Mouse (Mus musculus) midbrain, embryonic 16.5 days (tissue): Measurements from ENCODE around the gene Cyp4f17. TPM values are rescaled to one million over a fixed set of nuclear protein-coding genes. Genes with fewer than 3 reads are reported as not detected.
"Not testable (repeated sequence)": the region's sequence is repeated elsewhere in the genome, so short reads cannot be mapped to it uniquely, and the experiment has no call there.

ENCODE experiments used
- ATAC-seq: fragments of 200-750 bp; cut with Nextera tagmentation; 2 replicates; pipeline ENCODE4 v1.8.0; 2017; ENCODE audit warnings: moderate TSS enrichment
- H3K27ac ChIP-seq: fragments of 300-500 bp; sonication (generic); 2 replicates; pipeline ENCODE4 v1.5.1; 2014; ENCODE audit warnings: mild to moderate bottlenecking, low read length, mixed read lengths
- H3K27me3 ChIP-seq: fragments of 300-500 bp; sonication (generic); 2 replicates; pipeline ENCODE4 v1.6.1; 2014; ENCODE audit warnings: low read depth, low read length, mixed read lengths; ENCODE audit not compliant: control insufficient read depth, insufficient read depth
- H3K36me3 ChIP-seq: fragments of 300-500 bp; sonication (generic); 2 replicates; pipeline ENCODE4 v1.6.1; 2014; ENCODE audit warnings: mild to moderate bottlenecking, low read length, moderate library complexity, mixed read lengths; ENCODE audit not compliant: control insufficient read depth, insufficient read depth
- H3K4me1 ChIP-seq: fragments of 300-500 bp; sonication (generic); 2 replicates; pipeline ENCODE4 v1.6.1; 2014; ENCODE audit warnings: mild to moderate bottlenecking, low read length, mixed read lengths; ENCODE audit not compliant: control insufficient read depth, insufficient read depth
- H3K4me2 ChIP-seq: fragments of 300-500 bp; sonication (generic); 2 replicates; pipeline ENCODE4 v1.6.1; 2014; ENCODE audit warnings: mild to moderate bottlenecking, low read length, mixed read lengths
- H3K4me3 ChIP-seq: fragments of 300-500 bp; sonication (generic); 2 replicates; pipeline ENCODE4 v1.5.1; 2014; ENCODE audit warnings: low read depth, mild to moderate bottlenecking, low read length, moderate library complexity, mixed read lengths
- H3K9ac ChIP-seq: fragments of 300-500 bp; sonication (generic); 2 replicates; pipeline ENCODE4 v1.6.1; 2014; ENCODE audit warnings: low read depth, low read length, mixed read lengths
- H3K9me3 ChIP-seq: fragments of 300-500 bp; sonication (generic); replicated peaks from 2 replicates; pipeline ENCODE4 v1.6.1; 2014; ENCODE audit warnings: mild to moderate bottlenecking, low read length, mixed read lengths; ENCODE audit not compliant: control insufficient read depth, poor library complexity, severe bottlenecking
- WGBS: fragments of 180-500 bp; shearing (Covaris S2); extraction: QIAGEN DNeasy Blood & Tissue Kit; methylation state at CpG from one replicate; pipeline ENCODE4 v1.1.7; 2014; 5-methylcytosine and 5-hydroxymethylcytosine counted together
- polyA plus RNA-seq: library from polyadenylated mRNA; unstranded; fragments of >200 nt; fragmentation: Nextera tagmentation; extraction: Ambion mirVana; gene quantifications from 2 replicates; pipeline ENCODE4 v1.2.1, GENCODE M21; 2015

The Cyp4f17 gene
- polyA plus RNA-seq, 1 experiment from 2014 or later, result 15.7 TPM

DNA sequence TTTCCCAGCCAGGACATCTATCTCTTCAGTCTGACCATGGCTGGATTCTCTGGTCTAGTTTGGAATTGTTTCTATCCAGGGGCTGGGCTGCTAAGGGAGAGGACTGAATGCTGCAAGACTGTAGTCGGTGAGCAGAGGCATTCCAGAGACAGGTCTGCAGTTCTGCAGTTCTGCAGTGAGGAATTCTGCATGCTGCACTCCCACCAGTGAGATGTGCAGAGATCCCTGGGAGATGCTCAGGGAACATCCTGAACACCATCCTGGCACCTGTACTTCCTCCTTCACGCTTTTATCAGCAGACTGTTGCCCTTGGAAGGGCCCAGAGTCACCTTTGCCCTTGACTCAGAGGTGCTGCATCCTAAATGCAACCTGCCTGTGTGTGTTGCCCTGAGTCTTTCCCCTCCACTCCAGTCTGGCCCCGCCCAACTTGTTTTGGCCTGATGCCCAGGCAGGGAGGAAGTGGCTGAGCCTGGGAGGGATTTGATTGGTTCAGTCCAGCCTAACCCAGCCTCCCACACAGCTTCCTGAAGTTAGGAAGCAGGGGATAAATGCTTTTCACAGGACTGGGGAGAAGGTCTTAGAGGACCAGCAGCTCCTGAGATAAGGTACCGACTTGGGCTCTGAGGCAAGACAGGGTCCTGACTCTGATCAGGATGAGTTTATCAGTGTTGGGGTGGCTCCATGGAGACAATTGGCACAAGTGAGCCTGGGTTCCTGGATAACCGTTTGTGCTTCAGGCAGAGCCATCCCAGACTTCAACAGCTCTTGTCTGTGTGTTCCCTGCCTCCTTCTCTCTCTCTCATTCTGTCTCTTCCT lies 30.4 kb downstream of the Cyp4f17 start, which contains the start of gene Cyp4f16:
Gene Cyp4f16 (plus strand): TSS at position 508 of the 816 bp plus-strand sequence.
- not testable (repeated sequence) for H3K4me1 ChIP-seq, H3K36me3 ChIP-seq, H3K9me3 ChIP-seq, H3K27me3 ChIP-seq
- Histone ChIP-seq H3K27ac (0 out of 2 replicates have a peak within 1 kb of the TSS, but pooled peaks have one; percentile 41), H3K9ac (peak within 1 kb of the TSS; percentile 55), H3K4me3 (peak within 1 kb of the TSS; percentile 40), H3K4me2 (peak within 1 kb of the TSS; percentile 60)
- peak; percentile 86 for ATAC-seq
- WGBS, result 15% methylated on average over 5 of the region's 5 CpGs

GRCm38 (mm10) chr17:32536867-32537250 lies 31.0 kb downstream of the Cyp4f17 start:
- H3K4me3 ChIP-seq, result peak overlapping the region; percentile 40
- no peak for ATAC-seq
- H3K36me3 ChIP-seq, result no peaks in the 10 kb centered on the region
- peak overlapping the region; percentile 60 for H3K4me2 ChIP-seq
- H3K27me3 ChIP-seq, result no peaks in the 10 kb centered on the region
- H3K4me1 ChIP-seq, result peaks cover 7% of the 10 kb centered on the region; the same call in 1 of the 2 replicates
- peak overlapping the region; percentile 55 for H3K9ac ChIP-seq
- no peaks in the 10 kb centered on the region for H3K9me3 ChIP-seq
- 68% methylated on average over 5 of the region's 5 CpGs for WGBS
- H3K27ac ChIP-seq, result no peak overlapping the region

- H3K27ac ChIP-seq, H3K27me3 ChIP-seq, ATAC-seq, H3K9me3 ChIP-seq, H3K4me3 ChIP-seq, H3K4me2 ChIP-seq, H3K4me1 ChIP-seq, H3K36me3 ChIP-seq, H3K9ac ChIP-seq: not testable (repeated sequence)
- 93% methylated on average over 5 of the region's 5 CpGs for WGBS
These were observed 38.9 kb downstream of the Cyp4f17 start for GRCm38 (mm10) chr17:32544792-32545191.

DNA sequence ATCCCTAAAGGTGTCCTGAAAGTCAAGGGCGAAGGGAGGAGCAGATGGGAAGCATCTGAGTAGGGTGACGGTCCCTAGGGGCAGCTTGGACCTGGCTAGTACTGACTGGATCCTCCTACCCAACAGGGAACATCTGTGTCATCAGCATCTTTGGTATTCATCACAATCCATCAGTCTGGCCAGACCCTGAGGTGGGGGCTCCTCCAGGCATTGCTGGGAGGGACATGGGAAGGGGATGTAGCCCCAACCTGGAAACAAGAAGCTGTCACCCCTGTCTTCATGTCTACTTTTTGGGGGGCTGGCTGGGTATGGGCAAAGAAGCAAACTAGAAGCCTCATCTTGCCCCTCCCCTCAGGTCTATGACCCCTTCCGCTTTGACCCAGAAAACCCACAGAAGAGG lies 44.5 kb downstream of the Cyp4f17 start:
- H3K9me3 ChIP-seq, H3K27me3 ChIP-seq, H3K36me3 ChIP-seq, H3K27ac ChIP-seq, H3K4me1 ChIP-seq: not testable (repeated sequence)
- ATAC-seq, result peak; percentile 41
- H3K9ac ChIP-seq, result peak overlapping the region; percentile 58
- H3K4me2 ChIP-seq, result peak overlapping the region; percentile 54
- peak overlapping the region; percentile 33 for H3K4me3 ChIP-seq
- WGBS, result 97% methylated on average over 3 of the region's 3 CpGs

- Histone ChIP-seq H3K9me3 (no peaks in the 10 kb centered on the region), H3K4me1 (peaks cover 3% of the 10 kb centered on the region; the same call in 1 of the 2 replicates), H3K27ac (0 out of 2 replicates have a peak overlapping the region, but pooled peaks have one; percentile 20), H3K4me3 (peak overlapping the region; percentile 33), H3K9ac (peak overlapping the region; percentile 58), H3K27me3 (no peaks in the 10 kb centered on the region), H3K36me3 (no peaks in the 10 kb centered on the region), H3K4me2 (peak overlapping the region; percentile 54)
- peak; percentile 97 for ATAC-seq
- 11% methylated on average over 20 of the region's 20 CpGs for WGBS
These were observed 45.3 kb downstream of the Cyp4f17 start for GRCm38 (mm10) chr17:32550900-32551770.

- H3K9ac ChIP-seq, ATAC-seq, H3K27ac ChIP-seq, H3K4me3 ChIP-seq, H3K4me2 ChIP-seq, H3K4me1 ChIP-seq, H3K9me3 ChIP-seq, H3K36me3 ChIP-seq, H3K27me3 ChIP-seq: not testable (repeated sequence)
- 53% methylated on average over 1 of the region's 1 CpGs for WGBS
These were observed 47.2 kb downstream of the Cyp4f17 start for GRCm38 (mm10) chr17:32553016-32553415.

DNA sequence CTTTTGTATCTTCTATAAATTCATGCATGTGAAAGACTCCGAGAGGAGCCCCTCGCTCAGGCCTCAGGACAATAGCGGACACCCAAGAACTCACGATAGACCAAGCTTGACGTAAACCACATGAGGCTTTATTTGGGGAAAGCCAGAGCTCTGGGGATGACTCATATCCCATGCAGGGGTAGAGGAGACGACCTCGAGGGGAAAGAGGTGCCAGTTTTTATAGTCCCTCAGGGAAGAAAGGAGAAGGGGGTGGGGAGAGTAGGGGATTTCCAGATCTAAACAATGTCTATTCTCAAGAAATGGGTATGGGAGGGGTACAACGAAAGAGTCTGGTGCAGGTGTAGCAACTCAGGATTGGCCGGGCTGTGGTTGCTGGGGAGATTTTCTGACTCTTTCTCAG lies 48.5 kb downstream of the Cyp4f17 start:
- H3K9me3 ChIP-seq, H3K36me3 ChIP-seq, H3K9ac ChIP-seq, H3K4me1 ChIP-seq, H3K4me2 ChIP-seq, H3K27ac ChIP-seq, ATAC-seq, H3K27me3 ChIP-seq, H3K4me3 ChIP-seq: not testable (repeated sequence)
- 82% methylated on average over 9 of the region's 9 CpGs for WGBS

- not testable (repeated sequence) for H3K4me3 ChIP-seq, ATAC-seq, H3K9ac ChIP-seq, H3K9me3 ChIP-seq, H3K36me3 ChIP-seq, H3K4me2 ChIP-seq, H3K27me3 ChIP-seq, H3K27ac ChIP-seq, H3K4me1 ChIP-seq
- whole genome bisulfite sequencing, result 77% methylated on average over 2 of the region's 2 CpGs
These were observed 57.5 kb downstream of the Cyp4f17 start for GRCm38 (mm10) chr17:32563301-32563700.

DNA sequence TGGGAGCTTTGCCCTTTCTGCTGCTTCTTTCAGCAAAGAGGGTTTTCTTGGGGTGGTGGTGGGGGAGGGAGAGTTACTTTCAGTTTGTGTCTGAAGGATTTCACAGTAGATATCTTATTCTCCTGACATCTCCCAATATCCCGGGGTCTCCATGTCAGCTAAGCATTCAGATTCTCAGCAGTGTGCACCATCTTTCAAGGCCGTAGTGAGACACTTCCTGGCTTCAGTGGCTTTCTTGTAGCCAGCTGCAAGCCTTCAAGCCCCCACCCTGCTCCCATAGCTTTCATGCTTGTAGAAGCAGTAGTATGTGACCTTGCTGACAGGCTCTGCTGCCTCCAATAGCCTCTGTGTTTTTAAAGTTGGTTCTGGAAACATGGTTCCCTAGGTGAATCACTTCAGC lies 67.4 kb downstream of the Cyp4f17 start:
- H3K4me1 ChIP-seq, H3K4me2 ChIP-seq, H3K9me3 ChIP-seq, H3K4me3 ChIP-seq, H3K27me3 ChIP-seq, H3K27ac ChIP-seq, H3K36me3 ChIP-seq, H3K9ac ChIP-seq, ATAC-seq: not testable (repeated sequence)
- 57% methylated on average over 2 of the region's 2 CpGs for WGBS
